Mouse (Mus musculus): Measurements from ENCODE around the gene Ngb.

Gene Ngb

DNA sequence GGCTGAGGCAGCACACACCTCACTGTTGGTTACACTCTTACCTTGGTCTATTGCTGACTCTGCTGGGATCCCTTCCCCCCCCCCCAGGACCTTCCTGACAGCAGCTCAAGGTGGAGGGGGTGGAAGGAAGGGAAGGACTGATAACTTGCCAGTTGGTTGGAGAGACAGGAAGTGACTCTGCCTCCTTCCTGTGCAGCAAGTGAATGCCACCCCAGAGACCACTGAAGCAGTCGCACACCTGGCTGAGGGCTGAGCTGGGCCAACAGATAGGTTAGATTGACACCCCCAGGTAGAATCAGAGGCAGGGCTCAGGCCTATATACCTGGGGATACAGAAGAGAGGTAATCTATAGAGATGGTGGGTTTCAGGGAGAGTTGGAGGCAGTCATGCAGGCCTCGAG is 10.4 kb downstream of the Ngb start:
- no peak for DNase-seq (ENCODE audit: low read depth, low spot score)

DNA sequence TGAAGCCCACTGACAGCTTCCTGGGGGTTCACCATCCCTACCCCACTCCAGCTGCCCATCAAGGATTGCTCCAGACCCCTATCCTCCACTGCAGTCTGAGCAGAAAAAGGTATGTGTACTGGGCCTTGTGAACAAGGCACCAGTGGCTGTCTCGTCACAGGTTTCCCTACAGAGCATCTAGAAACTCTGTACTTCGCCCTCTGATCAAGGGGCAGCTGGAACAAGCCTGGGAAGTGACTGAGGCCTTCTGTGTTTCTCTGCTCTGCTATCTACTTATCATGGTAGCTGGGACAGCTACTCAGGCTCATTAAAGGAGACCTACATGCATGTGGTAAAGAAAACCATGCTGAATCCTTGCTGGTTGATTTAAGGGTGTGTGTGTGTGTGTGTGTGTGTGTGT is 12.6 kb downstream of the Ngb start:
- no peak for DNase-seq (ENCODE audit: low read depth, low spot score)

DNA sequence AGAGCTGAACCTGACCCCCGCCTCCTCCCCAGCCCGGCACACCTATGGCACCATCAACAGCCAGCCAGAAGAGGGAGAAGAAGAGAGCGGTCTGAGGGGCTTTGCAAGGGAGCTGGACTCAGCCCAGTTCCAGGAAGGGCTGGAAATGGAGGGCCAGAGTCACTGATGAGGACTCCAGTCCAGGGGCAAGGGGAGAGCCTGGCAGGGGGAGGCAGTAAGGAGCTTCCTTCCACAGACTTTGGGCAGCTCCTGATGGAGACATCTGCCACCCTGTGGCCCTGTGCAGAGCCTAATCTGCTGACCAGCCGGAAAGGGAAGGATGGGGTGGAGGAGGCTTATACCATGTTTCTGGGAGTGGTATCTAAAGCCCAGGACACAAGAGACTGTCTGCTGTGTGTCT is 13.1 kb downstream of the Ngb start:
- DNase-seq (ENCODE audit: low read depth, low spot score) = no peak

DNA sequence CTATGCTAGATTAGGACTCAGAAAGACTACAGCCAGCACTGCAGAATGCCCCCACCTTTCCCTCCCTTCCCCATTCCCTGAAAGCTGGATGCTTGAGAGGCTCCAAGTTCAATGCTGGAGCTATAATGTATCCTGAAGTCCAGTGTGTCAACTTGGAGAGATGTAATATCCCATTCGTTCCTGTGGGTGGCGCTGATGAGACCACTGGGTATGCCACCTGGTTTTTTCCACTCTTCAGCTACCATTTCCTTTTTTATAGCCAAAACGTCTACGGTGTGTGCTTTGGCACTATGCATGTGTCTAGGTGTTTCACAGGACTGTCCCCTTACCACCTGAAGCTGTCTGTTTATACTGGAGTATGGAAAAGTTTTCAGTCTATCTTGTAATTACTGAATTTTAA is 14.0 kb downstream of the Ngb start:
- peak; percentile 43 for DNase-seq (ENCODE audit: low read depth, low spot score)

DNA sequence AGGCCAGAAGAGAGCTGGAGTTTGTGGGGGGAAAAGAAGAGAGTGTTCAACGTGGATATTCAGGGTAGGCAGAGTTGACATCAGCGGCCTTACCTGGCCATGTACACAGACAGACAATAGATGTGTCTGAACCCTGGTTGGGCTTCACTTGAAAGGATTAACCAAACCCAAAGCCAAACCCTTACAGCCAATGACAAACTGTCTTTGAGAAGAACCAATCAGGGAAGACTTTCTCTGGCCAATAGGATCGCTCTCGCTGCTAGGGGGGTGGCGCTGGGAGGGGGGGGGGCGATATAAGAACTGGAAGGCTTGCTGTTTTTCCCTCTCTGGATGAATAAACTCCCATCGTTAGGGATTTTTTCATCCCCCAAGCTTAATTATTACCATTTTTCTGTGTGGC is 15.1 kb downstream of the Ngb start:
- no peak for DNase-seq (ENCODE audit: low read depth, low spot score)

DNA sequence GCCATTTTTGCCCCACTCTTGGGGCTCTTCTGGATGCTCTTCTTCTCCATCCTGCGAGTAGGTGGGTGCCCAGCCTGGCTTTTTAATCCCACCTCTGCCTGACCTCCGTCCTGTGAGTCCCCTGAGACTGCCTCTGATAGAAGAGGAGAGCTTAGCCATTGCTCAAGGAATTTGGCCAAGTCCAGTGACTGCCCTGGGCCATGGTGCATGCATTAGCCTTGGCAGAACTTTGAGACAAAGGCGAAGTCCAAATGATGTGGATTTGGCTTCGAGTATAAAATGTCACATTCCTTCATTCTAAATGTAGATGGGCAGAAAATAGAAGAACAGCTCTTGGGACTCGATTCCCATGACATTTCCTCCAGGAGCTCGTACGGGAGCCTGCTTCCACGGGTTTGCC is 19.5 kb downstream of the Ngb start:
- DNase-seq (ENCODE audit: low read depth, low spot score) = no peak

DNA sequence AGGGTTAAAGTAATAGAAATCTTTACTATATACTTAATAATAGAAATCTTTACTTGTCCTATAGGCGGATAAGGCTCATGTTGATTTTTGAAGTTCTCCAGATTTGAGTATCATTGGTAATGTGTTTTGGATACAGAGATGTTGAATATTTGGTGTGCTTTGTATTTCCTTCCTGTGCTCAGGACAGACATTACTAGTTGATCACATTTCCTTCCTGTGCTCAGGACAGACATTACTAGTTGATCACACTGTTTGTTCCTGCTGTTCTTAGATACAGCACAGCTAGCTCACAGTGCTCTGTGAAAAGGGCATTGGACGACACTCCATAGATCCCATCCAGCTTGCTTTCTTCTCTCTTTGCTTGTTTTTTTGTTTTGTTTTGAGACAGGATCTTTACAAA is 25.7 kb downstream of the Ngb start:
- DNase-seq (ENCODE audit: low read depth, low spot score) = no peak

DNA sequence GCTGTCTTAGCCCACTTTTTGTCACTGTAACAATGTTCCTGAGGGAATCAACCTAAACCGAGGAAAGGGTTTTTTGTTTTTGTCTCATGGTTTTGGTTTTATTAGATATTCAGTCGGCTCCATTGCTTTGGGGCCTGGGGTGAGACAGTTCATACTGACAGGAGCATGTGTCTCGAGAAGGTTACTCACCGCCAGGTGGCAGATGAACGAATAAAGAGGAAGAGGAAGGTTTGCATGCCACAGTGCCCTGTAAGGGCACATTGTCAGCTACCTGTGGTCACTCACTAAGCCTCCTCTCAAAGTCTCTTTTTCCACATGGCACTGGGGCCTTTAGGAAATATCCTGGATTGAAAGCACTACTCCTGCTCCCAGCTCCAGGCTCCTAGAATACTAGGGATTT is 31.8 kb downstream of the Ngb start:
- peak; percentile 3 for DNase-seq (ENCODE audit: low read depth, low spot score)

DNA sequence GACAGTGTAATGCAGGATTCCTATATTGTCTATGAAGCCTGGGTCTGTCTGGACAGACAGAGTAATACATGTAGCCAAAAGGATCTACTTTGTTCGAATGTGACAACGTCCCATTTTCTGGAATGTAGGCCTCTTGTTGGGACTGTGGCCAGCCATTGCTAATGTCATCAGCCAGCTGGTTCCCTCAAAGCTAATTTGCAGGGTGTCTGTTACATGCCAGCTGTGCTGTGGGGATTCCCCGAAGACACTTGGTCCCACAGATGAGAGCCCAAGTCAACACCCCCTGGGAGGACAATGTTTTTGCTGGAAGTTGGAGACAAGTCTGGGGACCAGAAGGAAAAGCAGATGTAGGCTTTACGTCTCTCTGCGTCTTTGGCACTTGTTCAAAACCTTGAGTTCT is 35.9 kb downstream of the Ngb start:
- DNase-seq (ENCODE audit: low read depth, low spot score) = no peak

DNA sequence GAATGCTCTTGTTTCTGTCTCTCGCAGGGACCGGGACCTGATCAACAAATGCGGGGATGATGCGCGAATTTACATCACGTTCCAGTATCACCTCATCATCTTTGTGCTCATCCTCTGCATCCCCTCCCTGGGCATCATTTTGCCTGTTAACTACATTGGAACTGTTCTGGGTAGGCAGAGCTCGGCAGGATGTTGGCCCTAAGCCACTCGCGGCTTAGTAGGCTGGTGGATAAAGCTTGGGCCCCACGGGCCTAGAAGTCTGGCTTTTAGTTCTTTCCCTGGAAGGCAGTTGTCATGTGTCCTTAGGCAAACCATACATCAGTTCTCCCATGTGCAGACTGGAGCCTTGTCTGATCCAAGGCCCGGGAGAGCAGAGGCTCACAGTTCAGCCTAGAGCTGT is 36.9 kb downstream of the Ngb start:
- DNase-seq (ENCODE audit: low read depth, low spot score) = no peak

DNA sequence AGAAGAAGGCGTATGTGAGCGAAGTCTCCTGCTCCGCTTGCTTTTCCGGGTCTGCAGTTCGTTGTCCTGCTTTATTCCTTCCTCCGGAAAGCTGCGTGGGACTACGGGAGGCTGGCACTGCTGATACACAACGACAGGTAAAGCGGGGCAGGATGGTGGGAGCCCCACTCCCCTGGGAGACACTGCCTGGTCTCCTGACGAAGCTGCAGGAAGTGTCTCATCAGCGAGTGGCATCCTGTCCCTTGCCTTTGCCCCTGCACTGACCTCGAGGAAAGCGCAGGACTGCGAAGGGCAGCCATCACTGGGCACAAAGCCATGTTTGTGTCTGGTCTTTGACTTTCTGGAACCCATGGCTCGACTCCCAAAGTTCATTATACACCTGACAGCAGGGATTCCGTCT is 45.3 kb downstream of the Ngb start:
- no peak for DNase-seq (ENCODE audit: low read depth, low spot score)

DNA sequence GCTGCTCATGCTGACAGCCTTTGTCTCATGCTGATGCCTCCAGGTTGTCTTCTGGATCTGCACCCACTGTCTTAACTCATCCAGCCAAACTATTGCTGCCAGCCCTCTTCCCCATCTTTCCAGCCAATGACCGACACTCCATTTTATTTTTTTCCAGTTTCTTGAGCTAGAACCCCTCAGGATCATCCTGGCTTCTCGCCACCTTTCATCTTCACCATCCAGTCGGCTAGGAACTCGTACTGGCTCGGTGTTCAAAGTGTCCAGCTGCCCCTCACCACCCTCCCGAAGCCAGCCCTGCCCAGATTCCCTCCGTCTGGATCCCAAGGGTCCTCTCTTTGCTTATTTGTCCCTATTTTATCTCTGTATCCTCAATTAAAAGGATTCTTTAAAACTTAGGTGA is 47.5 kb downstream of the Ngb start:
- DNase-seq (ENCODE audit: low read depth, low spot score) = no peak

DNA sequence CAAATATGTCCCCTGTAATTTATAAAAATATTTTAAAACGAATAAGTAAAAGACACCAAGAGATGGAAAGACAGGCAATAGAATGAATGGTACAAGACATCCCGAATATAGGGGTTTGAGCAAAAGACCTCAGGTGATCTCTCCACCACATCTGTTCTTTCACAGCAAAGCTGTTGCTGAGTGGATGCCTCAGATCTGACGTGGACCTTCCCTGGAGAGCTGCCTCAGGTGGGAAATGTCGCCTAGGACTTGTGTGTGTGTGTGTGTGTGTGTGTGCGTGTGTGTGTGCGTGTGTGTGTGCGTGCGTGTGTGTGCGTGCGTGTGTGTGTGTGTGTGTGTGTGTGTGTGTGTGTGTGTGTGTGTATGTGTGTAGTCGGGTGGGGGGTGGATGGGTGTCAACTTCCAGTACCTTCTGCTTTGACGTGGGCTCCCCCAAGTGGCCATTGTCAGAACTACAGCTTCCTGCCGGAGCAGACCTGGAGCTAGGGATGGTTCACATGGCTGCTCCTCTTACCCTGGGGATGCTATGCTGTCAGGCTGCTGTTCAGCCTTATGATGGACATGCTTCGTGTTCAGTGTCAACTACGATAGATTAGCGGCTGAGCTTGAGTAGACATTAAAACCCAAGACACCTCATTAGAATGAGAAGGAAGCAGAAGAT is 49.5 kb downstream of the Ngb start:
- DNase-seq (ENCODE audit: low read depth, low spot score) = peak; percentile 78

DNA sequence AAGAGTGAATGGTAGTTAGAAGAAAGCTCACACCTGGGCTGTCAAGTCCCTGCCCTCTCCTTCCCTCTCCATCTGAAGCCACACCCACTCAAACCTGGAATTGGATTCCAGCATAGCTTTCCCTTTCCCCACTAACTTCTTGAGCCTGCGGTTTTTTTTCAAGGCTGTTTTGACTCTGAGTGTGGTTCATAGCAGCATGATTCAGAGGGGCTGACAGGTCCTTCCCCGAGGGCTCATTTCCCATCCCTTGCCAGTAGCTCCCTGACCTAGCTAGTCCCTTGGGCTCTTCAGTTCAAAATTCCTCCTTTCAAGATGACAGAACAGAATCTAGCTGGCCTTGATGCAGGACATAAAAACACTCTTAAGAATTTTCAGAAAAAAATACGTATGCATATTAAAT is 54.8 kb downstream of the Ngb start:
- no peak for DNase-seq (ENCODE audit: low read depth, low spot score)

Data from CD4-positive, CD25-positive, alpha-beta regulatory T cell, adult 2 months (primary cell).